Mouse (Mus musculus): ENCODE measurements around the gene Cpn2. TPM values are rescaled to one million over a fixed set of nuclear protein-coding genes. Genes with fewer than 3 reads are reported as not detected.
A peak's percentile ranks its signal among the peaks of the same experiment; 100 is the strongest.

Cpn2 gene
- polyA plus RNA-seq, 1 experiment from 2014 or later = 0.09 TPM

DNA sequence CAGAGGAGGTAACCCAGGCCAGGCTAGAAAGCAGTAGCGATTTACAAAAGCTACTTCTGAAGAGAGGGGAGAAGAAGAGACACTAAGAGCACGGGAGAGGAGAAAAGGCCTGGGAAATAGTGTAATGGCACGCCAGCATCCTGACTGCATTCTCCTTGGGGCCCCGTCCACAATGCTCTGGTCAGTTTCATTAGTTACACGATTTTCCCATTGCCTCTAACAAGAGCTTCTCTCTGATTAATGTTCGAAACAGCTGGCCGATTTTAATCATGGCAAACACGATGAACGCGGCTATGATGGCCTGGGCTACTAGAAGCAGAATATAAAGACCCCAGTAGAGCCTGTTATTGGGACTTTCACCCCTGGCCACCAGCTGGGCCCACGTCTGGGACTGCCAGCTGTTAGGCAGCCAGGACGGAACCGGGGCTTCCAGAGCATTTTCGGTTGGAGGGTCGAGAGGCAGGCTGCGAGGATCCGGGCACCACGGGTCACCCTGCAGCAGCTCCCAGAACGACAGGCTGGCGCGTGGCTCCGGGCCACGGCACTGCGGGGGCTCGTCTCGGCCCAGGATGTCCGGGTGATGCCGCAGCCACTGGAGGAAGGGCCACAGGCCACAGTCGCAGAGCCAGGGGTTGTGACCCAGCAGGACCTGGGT, 40.8 kb upstream of the Cpn2 start:
- no peak for TF ChIP-seq CTCF (IDR thresholded peaks at IDR 0.05; ENCODE audit: low read depth)
- Histone ChIP-seq H3K9ac (ENCODE audit: low read depth, low read length) (no peak overlapping the region), H3K4me1 (replicated peaks; ENCODE audit: control insufficient read depth, insufficient read depth, low read length) (peaks cover 7% of the 10 kb centered on the region; the same call in 1 of the 2 replicates), H3K36me3 (ENCODE audit: control insufficient read depth, insufficient read depth) (no peaks in the 10 kb centered on the region), H3K27me3 (replicated peaks; ENCODE audit: control insufficient read depth, insufficient read depth, low read length) (peaks cover 18% of the 10 kb centered on the region), H3K27ac (ENCODE audit: low read depth, low read length) (no peak overlapping the region), H3K4me2 (replicated peaks; ENCODE audit: low read depth) (peak overlapping the region; percentile 97), H3K9me3 (ENCODE audit: control insufficient read depth) (no peaks in the 10 kb centered on the region), H3K4me3 (ENCODE audit: low read depth, low read length) (peak overlapping the region; percentile 54)
- ATAC-seq = no peak; the same call in 1 of the 2 replicates
- 23% methylated on average over 29 of the region's 29 CpGs for WGBS

DNA sequence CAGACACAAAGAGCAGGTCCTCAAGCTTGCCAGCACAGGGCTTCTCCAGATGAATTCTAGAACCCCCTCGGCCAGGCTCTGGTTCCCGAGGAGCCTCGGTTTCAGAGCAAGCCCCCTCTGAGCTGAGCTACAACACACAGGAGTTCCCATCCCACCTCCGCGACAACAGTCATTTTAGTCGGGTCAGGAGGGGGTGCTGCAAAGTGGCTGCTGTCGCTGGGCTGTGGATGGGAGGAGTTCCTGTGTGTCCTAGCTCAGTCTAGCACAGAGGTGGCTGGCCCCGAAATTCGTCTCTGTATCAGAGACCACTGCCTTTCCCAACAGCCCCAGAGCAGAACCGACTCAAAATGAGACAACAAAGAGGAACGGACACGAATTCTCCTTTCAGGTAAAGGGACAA, 40.0 kb upstream of the Cpn2 start:
- Histone ChIP-seq H3K27me3 (replicated peaks; ENCODE audit: control insufficient read depth, insufficient read depth, low read length) (peaks cover 18% of the 10 kb centered on the region), H3K9me3 (ENCODE audit: control insufficient read depth) (no peaks in the 10 kb centered on the region), H3K4me3 (ENCODE audit: low read depth, low read length) (no peak overlapping the region), H3K36me3 (ENCODE audit: control insufficient read depth, insufficient read depth) (no peaks in the 10 kb centered on the region), H3K27ac (ENCODE audit: low read depth, low read length) (no peak overlapping the region), H3K9ac (ENCODE audit: low read depth, low read length) (no peak overlapping the region), H3K4me2 (replicated peaks; ENCODE audit: low read depth) (no peak overlapping the region), H3K4me1 (replicated peaks; ENCODE audit: control insufficient read depth, insufficient read depth, low read length) (peaks cover 7% of the 10 kb centered on the region; the same call in 1 of the 2 replicates)
- TF ChIP-seq CTCF (IDR thresholded peaks at IDR 0.05; ENCODE audit: low read depth) = no peak
- 60% methylated on average over 12 of the region's 12 CpGs for WGBS
- ATAC-seq = no peak

DNA sequence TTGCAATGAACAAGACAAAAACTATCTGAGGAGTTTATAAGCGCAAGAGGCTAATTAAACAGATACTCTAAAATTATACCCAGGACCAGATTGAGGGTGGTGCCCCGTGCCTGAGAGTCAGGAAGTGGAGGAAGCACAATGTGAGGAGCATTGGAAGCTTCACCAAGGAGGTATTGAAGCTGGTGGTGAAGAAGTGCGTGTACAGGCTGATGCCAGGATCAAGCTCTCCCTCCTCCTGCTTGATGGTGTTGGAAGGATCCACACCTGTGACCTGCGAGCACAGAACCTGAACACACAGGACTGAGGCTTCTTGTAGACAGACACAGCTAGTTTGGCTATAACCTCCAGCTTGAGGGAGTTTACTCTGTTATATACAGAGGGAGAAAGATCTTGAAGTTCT, 38.8 kb upstream of the Cpn2 start:
- H3K9me3 ChIP-seq (ENCODE audit: control insufficient read depth) = no peaks in the 10 kb centered on the region
- no peak overlapping the region for H3K4me2 ChIP-seq (replicated peaks; ENCODE audit: low read depth)
- peaks cover 18% of the 10 kb centered on the region for H3K27me3 ChIP-seq (replicated peaks; ENCODE audit: control insufficient read depth, insufficient read depth, low read length)
- H3K9ac ChIP-seq (ENCODE audit: low read depth, low read length) = no peak overlapping the region
- H3K4me3 ChIP-seq (ENCODE audit: low read depth, low read length) = no peak overlapping the region
- no peaks in the 10 kb centered on the region for H3K36me3 ChIP-seq (ENCODE audit: control insufficient read depth, insufficient read depth)
- no peak for ATAC-seq
- peaks cover 7% of the 10 kb centered on the region; the same call in 1 of the 2 replicates for H3K4me1 ChIP-seq (replicated peaks; ENCODE audit: control insufficient read depth, insufficient read depth, low read length)
- no peak overlapping the region for H3K27ac ChIP-seq (ENCODE audit: low read depth, low read length)
- TF ChIP-seq CTCF (IDR thresholded peaks at IDR 0.05; ENCODE audit: low read depth) = no peak
- 93% methylated on average over 4 of the region's 4 CpGs for WGBS

DNA sequence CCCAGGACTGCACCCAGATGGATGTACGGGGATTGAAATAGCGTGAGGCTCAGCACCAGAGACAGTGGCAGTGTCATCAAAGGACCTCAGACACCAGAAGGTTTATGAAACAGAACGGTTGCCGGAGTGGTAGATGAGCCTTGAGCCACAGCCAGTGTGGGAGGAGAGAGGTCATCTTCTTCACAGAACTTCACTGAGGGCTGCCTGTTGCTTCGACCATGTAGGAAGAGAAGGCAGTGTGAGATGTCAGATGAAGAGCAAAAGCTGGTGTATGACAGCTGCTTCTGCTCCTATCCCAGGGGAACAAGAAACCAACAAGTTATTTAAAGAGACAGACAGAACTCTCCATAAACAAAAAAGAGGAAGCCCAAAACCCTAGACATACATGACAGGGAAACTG, 36.9 kb upstream of the Cpn2 start:
- no peak for TF ChIP-seq CTCF (IDR thresholded peaks at IDR 0.05; ENCODE audit: low read depth)
- ATAC-seq = no peak
- Histone ChIP-seq H3K4me2 (replicated peaks; ENCODE audit: low read depth) (no peak overlapping the region), H3K9ac (ENCODE audit: low read depth, low read length) (no peak overlapping the region), H3K9me3 (ENCODE audit: control insufficient read depth) (no peaks in the 10 kb centered on the region), H3K27ac (ENCODE audit: low read depth, low read length) (no peak overlapping the region), H3K4me3 (ENCODE audit: low read depth, low read length) (no peak overlapping the region), H3K36me3 (ENCODE audit: control insufficient read depth, insufficient read depth) (no peaks in the 10 kb centered on the region), H3K27me3 (replicated peaks; ENCODE audit: control insufficient read depth, insufficient read depth, low read length) (peaks cover 24% of the 10 kb centered on the region), H3K4me1 (replicated peaks; ENCODE audit: control insufficient read depth, insufficient read depth, low read length) (0 out of 2 replicates have a peak, but pooled peaks cover 3% of the 10 kb centered on the region)
- WGBS = 49% methylated on average over 5 of the region's 5 CpGs

DNA sequence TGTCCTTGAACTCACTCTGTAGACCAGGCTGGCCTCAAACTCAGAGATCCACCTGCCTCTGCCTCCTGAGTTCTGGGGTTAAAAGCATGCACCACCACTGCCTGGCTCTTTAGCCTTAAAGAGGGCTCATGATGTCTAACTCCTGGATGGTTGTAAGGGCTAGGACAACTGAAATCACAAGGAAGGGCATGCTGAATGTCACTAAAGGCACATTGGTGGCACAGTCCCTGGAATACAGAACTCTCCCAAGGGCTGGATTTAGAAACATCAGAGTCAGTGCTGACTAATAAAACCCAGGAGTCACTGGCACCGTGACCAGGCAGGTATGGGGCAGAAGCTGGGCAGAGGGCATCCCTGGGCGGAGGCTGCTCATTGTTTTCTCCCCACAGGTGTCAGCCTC, 36.1 kb upstream of the Cpn2 start:
- H3K4me3 ChIP-seq (ENCODE audit: low read depth, low read length) = no peak overlapping the region
- no peak for TF ChIP-seq CTCF (IDR thresholded peaks at IDR 0.05; ENCODE audit: low read depth)
- H3K36me3 ChIP-seq (ENCODE audit: control insufficient read depth, insufficient read depth) = no peaks in the 10 kb centered on the region
- H3K4me2 ChIP-seq (replicated peaks; ENCODE audit: low read depth) = no peak overlapping the region
- peaks cover 21% of the 10 kb centered on the region for H3K27me3 ChIP-seq (replicated peaks; ENCODE audit: control insufficient read depth, insufficient read depth, low read length)
- no peak overlapping the region for H3K27ac ChIP-seq (ENCODE audit: low read depth, low read length)
- 63% methylated on average over 2 of the region's 2 CpGs for WGBS
- no peak for ATAC-seq
- no peak overlapping the region for H3K9ac ChIP-seq (ENCODE audit: low read depth, low read length)
- 0 out of 2 replicates have a peak, but pooled peaks cover 3% of the 10 kb centered on the region for H3K4me1 ChIP-seq (replicated peaks; ENCODE audit: control insufficient read depth, insufficient read depth, low read length)
- H3K9me3 ChIP-seq (ENCODE audit: control insufficient read depth) = no peaks in the 10 kb centered on the region

DNA sequence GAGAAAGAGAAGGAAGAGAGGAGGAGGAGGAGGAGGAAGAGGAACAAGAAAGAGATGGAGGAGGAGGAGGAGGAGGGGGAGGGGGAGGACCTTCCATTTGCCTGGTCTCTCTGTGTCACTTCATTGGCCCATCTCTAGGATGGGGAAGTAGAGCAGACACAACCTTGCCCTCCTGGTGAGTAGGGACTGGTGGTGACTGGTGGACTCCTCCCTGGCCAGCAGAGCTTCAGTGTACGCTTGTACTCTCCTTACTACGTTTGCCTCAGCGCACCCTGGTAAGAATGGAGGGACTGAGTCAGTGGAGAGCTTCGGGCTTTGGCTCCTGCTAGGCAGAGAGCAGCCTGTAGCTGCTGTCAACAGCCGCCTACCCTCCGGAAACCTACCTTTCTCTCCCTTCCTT, 35.4 kb upstream of the Cpn2 start:
- no peak for TF ChIP-seq CTCF (IDR thresholded peaks at IDR 0.05; ENCODE audit: low read depth)
- Histone ChIP-seq H3K27ac (ENCODE audit: low read depth, low read length) (no peak overlapping the region), H3K9me3 (ENCODE audit: control insufficient read depth) (no peaks in the 10 kb centered on the region), H3K4me1 (replicated peaks; ENCODE audit: control insufficient read depth, insufficient read depth, low read length) (no peaks in the 10 kb centered on the region), H3K27me3 (replicated peaks; ENCODE audit: control insufficient read depth, insufficient read depth, low read length) (peaks cover 14% of the 10 kb centered on the region), H3K4me2 (replicated peaks; ENCODE audit: low read depth) (no peak overlapping the region), H3K4me3 (ENCODE audit: low read depth, low read length) (no peak overlapping the region), H3K9ac (ENCODE audit: low read depth, low read length) (no peak overlapping the region), H3K36me3 (ENCODE audit: control insufficient read depth, insufficient read depth) (no peaks in the 10 kb centered on the region)
- no peak for ATAC-seq
- WGBS = 85% methylated on average over 6 of the region's 6 CpGs

All from intestine, postnatal 0 days (tissue).